Mouse (Mus musculus) olfactory bulb, adult 2 months (tissue): ENCODE measurements around the gene Gp1bb.

Experiments used
- CTCF ChIP-seq: fragments of 200-500 bp; IDR thresholded peaks from 2 replicates; pipeline ENCODE4 v1.5.1; 2012; ENCODE audit warnings: low read depth, mild to moderate bottlenecking, low read length, moderate library complexity; ENCODE audit not compliant: insufficient read depth
- POLR2A ChIP-seq: fragments of 200-500 bp; IDR thresholded peaks from 2 replicates; pipeline ENCODE4 v1.6.1; 2012; ENCODE audit warnings: mild to moderate bottlenecking, low read depth, low read length, moderate library complexity; ENCODE audit not compliant: insufficient read depth

- TF ChIP-seq CTCF = no peak
- no peak for TF ChIP-seq POLR2A
Measured at GRCm38 (mm10) chr16:18587847-18588737, 34.1 kb downstream of the Gp1bb start.
